Mouse (Mus musculus): ENCODE results near the gene Prr14. TPM values are rescaled to one million over a fixed set of nuclear protein-coding genes. Genes with fewer than 3 reads are reported as not detected.
"Not testable (repeated sequence)": the region's sequence is repeated elsewhere in the genome, so short reads cannot be mapped to it uniquely, and the experiment has no call there.

Gene Prr14
- total RNA-seq, 2 experiments from 2014 or later = 23.8 to 115 TPM

DNA sequence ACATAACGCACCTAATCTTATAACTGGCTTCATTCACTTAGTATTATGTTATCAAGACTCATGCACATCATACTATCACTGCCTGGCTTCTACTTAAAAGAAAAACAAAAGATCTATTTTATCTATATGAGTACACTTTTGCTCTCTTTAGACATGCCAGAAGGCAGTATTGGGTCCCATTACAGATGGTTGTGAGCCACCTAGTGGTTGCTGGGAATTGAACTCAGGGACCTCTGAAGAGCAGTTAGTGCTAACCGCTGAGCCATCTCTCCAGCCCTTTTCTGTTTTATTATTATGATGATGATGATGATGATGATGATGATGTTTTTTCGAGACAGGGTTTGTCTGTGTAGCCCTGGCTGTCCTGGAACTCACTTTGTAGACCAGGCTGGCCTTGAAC is 39.0 kb downstream of the Prr14 start:
- no peak for ATAC-seq (replicated peaks; ENCODE audit: poor library complexity, severe bottlenecking)

DNA sequence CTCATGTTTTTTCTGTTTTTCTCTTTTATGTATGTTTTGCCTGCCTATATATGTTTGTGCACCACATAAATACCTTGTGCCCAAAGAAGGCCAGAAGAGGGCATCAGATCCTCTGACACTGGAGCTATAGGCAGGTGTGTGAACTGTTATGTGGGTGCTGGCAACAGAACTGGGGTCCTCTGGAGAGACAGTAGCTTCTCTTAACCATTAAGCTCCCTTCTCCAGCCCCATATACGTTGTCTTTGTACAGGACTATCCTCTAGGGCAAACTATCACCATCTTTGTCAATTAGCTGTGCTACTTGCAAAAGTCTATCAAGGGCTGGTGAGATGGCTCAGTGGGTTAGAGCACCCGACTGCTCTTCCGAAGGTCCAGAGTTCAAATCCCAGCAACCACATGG is 48.9 kb downstream of the Prr14 start:
- ATAC-seq (replicated peaks; ENCODE audit: poor library complexity, severe bottlenecking) = no peak

DNA sequence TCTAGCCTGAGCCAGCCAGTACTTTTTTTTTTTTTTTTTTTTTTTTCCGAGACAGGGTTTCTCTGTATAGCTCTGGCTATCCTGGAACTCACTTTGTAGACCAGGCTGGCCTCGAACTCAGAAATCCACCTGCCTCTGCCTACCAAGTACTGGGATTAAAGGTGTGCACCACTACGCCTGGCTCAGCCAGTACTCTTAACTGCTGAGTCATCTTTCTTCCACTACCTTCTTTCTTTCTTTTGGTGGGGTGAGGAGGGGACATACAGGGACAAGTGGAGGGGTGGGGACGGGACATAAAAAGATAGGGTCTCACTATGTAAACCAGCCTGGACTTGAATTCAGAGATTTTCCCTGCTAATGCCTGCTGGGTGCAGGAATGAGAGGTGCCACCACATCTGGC is 50.4 kb downstream of the Prr14 start:
- ATAC-seq (replicated peaks; ENCODE audit: poor library complexity, severe bottlenecking) = not testable (repeated sequence)

DNA sequence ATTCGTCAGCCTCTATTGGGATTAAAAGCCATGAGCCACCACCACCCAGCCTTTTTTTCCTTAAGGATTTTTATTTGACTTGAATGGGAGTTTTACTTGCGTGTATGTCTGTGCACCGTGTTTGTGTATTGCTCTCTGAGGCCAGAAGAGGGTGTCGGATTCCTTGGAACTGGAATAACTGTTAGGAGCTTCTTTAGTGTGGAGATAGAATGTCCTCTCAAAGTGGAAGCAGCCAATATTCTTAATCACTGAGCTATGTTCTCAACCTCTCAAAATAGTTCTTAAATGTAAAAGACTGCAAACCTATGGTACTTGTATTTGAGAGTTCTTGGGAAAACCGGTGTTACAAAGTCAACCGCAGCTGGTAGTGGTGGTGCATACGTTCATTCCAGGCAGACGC is 51.8 kb downstream of the Prr14 start:
- ATAC-seq (replicated peaks; ENCODE audit: poor library complexity, severe bottlenecking) = no peak

DNA sequence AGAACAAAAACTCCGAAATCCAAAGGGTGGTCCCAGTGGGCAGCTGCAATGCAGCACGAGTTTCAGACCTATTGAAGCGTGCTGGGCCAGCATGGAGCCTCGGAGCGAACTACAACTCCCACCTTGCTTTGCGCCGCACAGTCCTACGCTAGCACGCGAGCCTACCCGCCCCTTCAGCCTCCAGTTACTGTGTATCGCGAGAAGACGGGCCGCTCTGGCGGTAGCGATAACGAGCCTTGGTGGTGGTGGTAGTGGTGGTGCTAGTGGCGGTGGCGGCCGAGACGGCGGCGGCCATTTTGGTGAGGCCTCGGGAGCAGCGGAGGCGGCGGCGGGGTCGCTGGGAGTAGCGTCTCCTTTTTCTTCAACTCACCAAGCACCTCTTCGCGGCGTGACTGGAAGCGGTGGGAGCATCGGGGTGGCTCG is 52.4 kb downstream of the Prr14 start, which contains the start of gene Srcap:
Srcap (plus strand) TSS at position 176 of the 423 bp plus-strand sequence.
- peak; percentile 95 for ATAC-seq (replicated peaks; ENCODE audit: poor library complexity, severe bottlenecking)

DNA sequence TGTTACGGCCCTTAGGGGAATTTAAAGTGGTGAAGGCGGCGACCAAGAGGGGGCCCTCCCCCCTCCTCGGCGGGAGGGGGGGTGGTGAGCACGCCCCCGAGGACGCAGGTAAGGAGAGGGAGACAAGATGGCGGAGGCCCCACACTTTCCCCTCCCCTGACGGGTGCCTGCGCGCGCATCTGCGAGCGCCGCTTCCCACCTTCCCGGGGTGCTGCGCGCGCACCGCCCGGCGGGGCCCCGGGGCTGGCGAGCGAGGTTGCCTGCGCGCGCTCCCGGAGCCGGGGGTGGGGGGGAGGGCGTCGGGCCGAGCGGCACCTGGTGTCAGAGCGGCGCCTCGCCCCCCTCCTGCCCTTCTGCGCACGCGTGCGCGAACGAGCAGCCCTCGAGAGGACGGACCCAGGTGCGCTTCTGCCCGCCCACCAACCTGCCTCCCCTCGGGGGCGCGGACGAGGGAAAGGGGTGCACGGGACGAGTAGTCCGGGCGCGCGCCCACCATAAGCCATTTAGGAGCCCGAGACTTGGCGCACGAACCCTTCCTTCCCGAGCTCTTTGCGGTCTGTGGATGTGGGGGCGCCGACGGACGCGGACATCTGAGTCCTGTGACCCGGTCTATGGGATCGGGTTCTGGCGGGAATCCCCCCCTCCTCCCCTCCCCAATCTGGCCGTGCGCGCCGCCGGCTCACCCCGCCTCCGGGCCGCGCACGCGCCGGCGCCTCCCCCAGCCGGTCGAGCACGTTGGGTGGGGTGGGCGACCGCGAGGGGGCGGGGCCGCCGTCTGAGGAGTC is 53.0 kb downstream of the Prr14 start:
- peak; percentile 74 for ATAC-seq (replicated peaks; ENCODE audit: poor library complexity, severe bottlenecking)

DNA sequence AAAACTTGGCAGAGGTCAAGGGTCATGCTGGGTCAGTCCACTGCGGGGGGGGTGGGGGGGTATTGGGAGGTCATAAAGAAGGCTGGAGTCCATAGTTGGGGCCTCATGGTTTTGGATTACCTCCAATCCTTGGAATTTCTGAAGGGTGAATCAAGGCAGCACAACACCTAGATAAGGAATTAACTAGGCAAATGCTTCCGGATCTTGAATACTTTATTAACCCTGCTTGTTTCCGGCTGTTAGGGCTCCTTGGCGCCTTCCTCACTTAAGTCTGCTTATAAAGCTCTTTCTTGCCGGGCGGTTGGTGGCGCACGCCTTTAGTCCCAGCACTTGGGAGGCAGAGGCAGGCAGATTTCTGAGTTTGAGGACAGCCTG is 53.6 kb downstream of the Prr14 start:
- no peak for ATAC-seq (replicated peaks; ENCODE audit: poor library complexity, severe bottlenecking)

DNA sequence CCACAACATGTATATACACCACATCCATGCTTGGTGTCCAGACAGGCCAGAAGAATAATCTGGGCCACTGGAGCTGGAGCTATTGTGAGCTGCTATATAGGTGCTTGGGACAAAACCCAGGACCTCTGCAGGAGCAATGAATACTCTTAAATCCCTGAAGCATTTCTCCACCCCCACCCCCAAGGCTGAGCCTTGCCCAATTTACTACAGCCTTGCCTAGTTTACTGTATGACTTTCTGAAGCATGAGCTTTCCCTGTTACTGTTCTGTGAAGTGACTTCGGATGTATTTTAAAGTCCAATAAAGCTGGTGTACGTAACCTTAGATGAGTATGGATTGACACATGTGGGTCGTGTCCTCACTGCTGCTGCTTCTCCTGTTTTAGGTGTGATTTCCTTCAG is 54.4 kb downstream of the Prr14 start:
- ATAC-seq (replicated peaks; ENCODE audit: poor library complexity, severe bottlenecking) = no peak

DNA sequence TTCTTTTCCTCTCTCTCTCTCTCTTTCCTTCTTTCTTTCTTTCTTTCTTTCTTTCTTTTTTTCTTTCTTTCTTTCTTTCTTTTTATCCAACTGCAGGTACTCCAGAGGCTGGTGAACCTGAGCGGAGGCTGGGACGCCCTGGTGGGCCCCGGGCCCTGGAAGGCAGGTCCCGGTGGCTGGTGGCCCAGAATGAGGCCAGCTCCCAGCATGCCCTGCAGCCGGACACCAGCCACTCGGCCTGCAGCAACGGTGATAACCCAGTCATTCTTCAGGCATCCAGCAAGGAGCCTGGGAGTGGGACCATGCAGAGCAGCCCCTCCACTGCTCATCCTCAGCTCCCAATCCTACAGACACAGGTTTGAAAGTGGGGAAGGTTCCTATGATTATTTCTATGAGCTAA is 56.4 kb downstream of the Prr14 start:
- no peak for ATAC-seq (replicated peaks; ENCODE audit: poor library complexity, severe bottlenecking)

DNA sequence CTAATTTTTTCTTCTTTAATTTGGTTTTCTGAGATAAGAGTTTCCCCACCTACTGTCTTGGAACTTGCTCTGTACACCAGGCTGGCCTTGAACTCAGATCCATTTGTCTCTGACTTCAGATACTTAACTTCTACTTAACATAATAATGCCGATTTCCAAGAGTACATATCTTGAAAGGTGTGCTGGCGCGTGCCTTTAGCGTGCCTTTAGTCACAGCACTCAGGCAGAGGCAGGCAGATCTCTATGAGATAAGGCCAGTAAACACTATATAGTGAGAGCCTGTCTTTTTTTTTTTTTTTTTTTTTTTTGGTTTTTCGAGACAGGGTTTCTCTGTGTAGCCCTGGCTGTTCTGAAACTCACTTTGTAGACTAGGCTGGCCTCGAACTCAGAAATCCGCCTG is 56.9 kb downstream of the Prr14 start:
- no peak for ATAC-seq (replicated peaks; ENCODE audit: poor library complexity, severe bottlenecking)

DNA sequence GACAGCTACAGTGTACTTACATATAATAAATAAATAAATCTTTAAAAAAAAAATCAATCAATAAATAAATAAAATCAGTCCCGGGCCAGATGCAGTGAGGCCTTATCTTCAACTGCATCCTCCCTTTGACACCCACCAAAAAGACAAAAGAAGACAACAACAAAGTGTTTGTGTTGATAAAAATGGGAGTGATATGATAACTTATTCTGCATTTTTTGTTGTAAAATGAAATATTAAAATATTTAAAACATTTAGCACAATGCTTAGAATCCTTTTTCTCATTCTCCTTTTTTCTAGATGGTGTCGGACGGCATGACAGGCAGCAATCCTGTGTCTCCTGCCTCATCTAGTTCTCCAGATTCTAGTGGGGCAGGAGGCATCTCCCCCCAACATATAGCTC is 59.9 kb downstream of the Prr14 start, which contains the start of gene Gm42715:
Gm42715 (plus strand) TSS at position 301 of the 400 bp plus-strand sequence.
- no peak for ATAC-seq (replicated peaks; ENCODE audit: poor library complexity, severe bottlenecking)

Other genes starting within 250 kb of the Prr14 start
- gene Zfp553, start 226.6 kb upstream of the Prr14 start, total RNA-seq (2014; fragmentation: Nextera tagmentation) = 6.0 and 18.7 TPM in 2 replicates
- 11.4 and 12.0 TPM in 2 replicates for gene Zfp553, start 226.6 kb upstream of the Prr14 start, total RNA-seq (2017)
- 17.1 and 23.3 TPM in 2 replicates for gene Sept1, start 226.5 kb upstream of the Prr14 start, total RNA-seq (2014; fragmentation: Nextera tagmentation)
- gene Sept1, start 226.5 kb upstream of the Prr14 start, total RNA-seq (2017) = 29.1 and 33.3 TPM in 2 replicates
- gene Zfp771, start 215.3 kb upstream of the Prr14 start, total RNA-seq (2014; fragmentation: Nextera tagmentation) = 4.9 and 7.8 TPM in 2 replicates
- 5.9 and 10.6 TPM in 2 replicates for gene Zfp771, start 215.3 kb upstream of the Prr14 start, total RNA-seq (2017)
- gene Dctpp1, start 198.9 kb upstream of the Prr14 start, total RNA-seq (2014; fragmentation: Nextera tagmentation) = 99.5 and 126 TPM in 2 replicates
- 68.9 and 72.0 TPM in 2 replicates for gene Dctpp1, start 198.9 kb upstream of the Prr14 start, total RNA-seq (2017)
- 63.0 and 70.4 TPM in 2 replicates for gene Sephs2, start 185.6 kb upstream of the Prr14 start, total RNA-seq (2014; fragmentation: Nextera tagmentation)
- 158 and 176 TPM in 2 replicates for gene Sephs2, start 185.6 kb upstream of the Prr14 start, total RNA-seq (2017)
- gene Itgal, start 163.4 kb upstream of the Prr14 start, total RNA-seq (2014; fragmentation: Nextera tagmentation) = 57.2 and 65.5 TPM in 2 replicates
- 22.4 and 27.1 TPM in 2 replicates for gene Itgal, start 163.4 kb upstream of the Prr14 start, total RNA-seq (2017)
- gene Zfp768, start 114.0 kb upstream of the Prr14 start, total RNA-seq (2014; fragmentation: Nextera tagmentation) = 3.7 and 9.6 TPM in 2 replicates
- gene Zfp768, start 114.0 kb upstream of the Prr14 start, total RNA-seq (2017) = 5.5 and 6.2 TPM in 2 replicates
- gene Zfp747, start 83.6 kb upstream of the Prr14 start, total RNA-seq (2014; fragmentation: Nextera tagmentation) = 1.8 and 4.4 TPM in 2 replicates
- 6.2 and 13.4 TPM in 2 replicates for gene Zfp747, start 83.6 kb upstream of the Prr14 start, total RNA-seq (2017)
- 2.7 and 3.7 TPM in 2 replicates for gene 9130019O22Rik, start 72.4 kb upstream of the Prr14 start, total RNA-seq (2014; fragmentation: Nextera tagmentation)
- gene 9130019O22Rik, start 72.4 kb upstream of the Prr14 start, total RNA-seq (2017) = 4.1 and 5.5 TPM in 2 replicates
- gene E430018J23Rik, start 66.0 kb upstream of the Prr14 start, total RNA-seq (2014; fragmentation: Nextera tagmentation) = 2.5 TPM in 1 of 2 replicates, not detected in the other
- gene E430018J23Rik, start 66.0 kb upstream of the Prr14 start, total RNA-seq (2017) = 4.2 and 8.9 TPM in 2 replicates
- gene Zfp764, start 52.8 kb upstream of the Prr14 start, total RNA-seq (2014; fragmentation: Nextera tagmentation) = 8.9 and 10.8 TPM in 2 replicates
- 12.5 and 15.1 TPM in 2 replicates for gene Zfp764, start 52.8 kb upstream of the Prr14 start, total RNA-seq (2017)
- 13.5 and 17.6 TPM in 2 replicates for gene Zfp688, start 37.5 kb upstream of the Prr14 start, total RNA-seq (2014; fragmentation: Nextera tagmentation)
- 7.1 and 12.5 TPM in 2 replicates for gene Zfp688, start 37.5 kb upstream of the Prr14 start, total RNA-seq (2017)
- gene Zfp689, start 10.5 kb upstream of the Prr14 start, total RNA-seq (2014; fragmentation: Nextera tagmentation) = 0.70 and 3.9 TPM in 2 replicates
- gene Zfp689, start 10.5 kb upstream of the Prr14 start, total RNA-seq (2017) = 2.7 and 3.6 TPM in 2 replicates
- gene Fbrs, start 19.6 kb downstream of the Prr14 start, total RNA-seq (2014; fragmentation: Nextera tagmentation) = 87.1 and 132 TPM in 2 replicates
- gene Fbrs, start 19.6 kb downstream of the Prr14 start, total RNA-seq (2017) = 21.9 and 28.5 TPM in 2 replicates
- gene Srcap, start 52.4 kb downstream of the Prr14 start, total RNA-seq (2014; fragmentation: Nextera tagmentation) = 139 and 145 TPM in 2 replicates
- gene Srcap, start 52.4 kb downstream of the Prr14 start, total RNA-seq (2017) = 20.9 and 22.9 TPM in 2 replicates
- 25.2 and 31.5 TPM in 2 replicates for gene Gm42715, start 60.0 kb downstream of the Prr14 start, total RNA-seq (2014; fragmentation: Nextera tagmentation)
- gene Gm42715, start 60.0 kb downstream of the Prr14 start, total RNA-seq (2017) = 5.7 and 6.4 TPM in 2 replicates
- 8.1 TPM in 1 of 2 replicates, not detected in the other for gene Tmem265, start 101.8 kb downstream of the Prr14 start, total RNA-seq (2014; fragmentation: Nextera tagmentation)
- 0.99 and 2.9 TPM in 2 replicates for gene Tmem265, start 101.8 kb downstream of the Prr14 start, total RNA-seq (2017)
- 57.0 and 72.0 TPM in 2 replicates for gene Phkg2, start 113.7 kb downstream of the Prr14 start, total RNA-seq (2014; fragmentation: Nextera tagmentation)
- 27.4 and 31.7 TPM in 2 replicates for gene Phkg2, start 113.7 kb downstream of the Prr14 start, total RNA-seq (2017)
- 0.37 and 0.77 TPM in 2 replicates for gene Ccdc189, start 129.0 kb downstream of the Prr14 start, total RNA-seq (2014; fragmentation: Nextera tagmentation)
- gene Ccdc189, start 129.0 kb downstream of the Prr14 start, total RNA-seq (2017) = 1.6 and 3.9 TPM in 2 replicates
- gene Rnf40, start 129.2 kb downstream of the Prr14 start, total RNA-seq (2014; fragmentation: Nextera tagmentation) = 25.0 and 48.1 TPM in 2 replicates
- gene Rnf40, start 129.2 kb downstream of the Prr14 start, total RNA-seq (2017) = 35.3 and 42.8 TPM in 2 replicates
- gene Zfp629, start 156.2 kb downstream of the Prr14 start, total RNA-seq (2014; fragmentation: Nextera tagmentation) = 12.9 and 18.9 TPM in 2 replicates
- 8.2 and 12.6 TPM in 2 replicates for gene Zfp629, start 156.2 kb downstream of the Prr14 start, total RNA-seq (2017)
- 50.9 and 81.5 TPM in 2 replicates for gene Bcl7c, start 249.3 kb downstream of the Prr14 start, total RNA-seq (2014; fragmentation: Nextera tagmentation)
- 39.3 and 57.5 TPM in 2 replicates for gene Bcl7c, start 249.3 kb downstream of the Prr14 start, total RNA-seq (2017)

Data from granulocyte monocyte progenitor cell, adult 5-6 weeks (primary cell).